ENCODE assay signal across 34 mouse cellular contexts in the genomic region with DNA sequence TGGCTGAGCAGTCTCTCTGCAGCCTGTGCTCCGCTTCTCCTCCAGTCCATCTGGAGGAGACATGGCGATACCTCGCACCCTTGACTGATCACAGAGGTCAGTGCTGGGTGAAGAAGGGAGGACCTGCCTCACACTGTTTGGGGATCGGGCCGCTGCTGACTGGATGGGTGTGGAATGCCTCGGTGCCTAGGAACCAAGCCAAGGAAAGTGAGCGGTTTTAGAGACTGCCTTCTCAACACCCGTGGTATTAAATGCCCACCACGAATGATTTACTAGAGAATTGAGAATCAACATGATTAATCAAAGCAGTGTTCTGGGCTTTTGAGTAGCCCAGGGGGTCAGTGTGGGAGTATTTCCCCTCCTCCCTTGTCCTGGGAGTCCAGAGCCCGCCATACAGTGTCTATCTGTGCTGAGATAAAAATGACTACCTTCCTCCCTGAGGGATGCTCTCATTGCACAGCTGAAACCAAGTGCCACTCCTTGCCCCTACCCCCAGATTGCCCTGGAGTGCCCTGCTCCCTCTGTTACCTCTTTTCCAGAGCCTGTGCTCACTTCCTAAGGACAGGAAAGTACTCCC.
DNase-seq lines count a peak whose midpoint lies in the region; ATAC-seq and TF ChIP-seq lines count a peak whose summit lies in the region.
"Had no signal": no experiment of that assay in that cellular context is flagged by ENCODE, and none has a peak within 500 bp of the region (broad histone marks: within the 10 kb centered on the region; RNA-seq: fewer than 3 reads in every experiment).

No protein-coding gene starts in this region.

- no peaks in the 10 kb centered on the region for H3K9me3 ChIP-seq in heart, embryonic 10.5 days
- no peaks in the 10 kb centered on the region for H3K9me3 ChIP-seq in kidney, postnatal 0 days (replicated peaks; ENCODE audit: low read length)
- H3K9me3 ChIP-seq in hindbrain, embryonic 13.5 days = no peaks in the 10 kb centered on the region
- H3K9me3 ChIP-seq in forebrain, embryonic 11.5 days (ENCODE audit: control insufficient read depth, low read length) = no peaks in the 10 kb centered on the region
- H3K9me3 ChIP-seq: embryonic facial prominence, embryonic 13.5 days; forebrain, embryonic 12.5 days; heart, embryonic 13.5 days; hindbrain, embryonic 10.5 days; intestine, embryonic 15.5 days; midbrain, embryonic 15.5 days; neural tube, embryonic 15.5 days had no signal

- 0 out of 2 replicates have a peak overlapping the region, but pooled peaks have one; percentile 25 for H3K27ac ChIP-seq in heart, embryonic 10.5 days
- no peak overlapping the region for H3K27ac ChIP-seq in kidney, postnatal 0 days
- H3K27ac ChIP-seq in hindbrain, embryonic 13.5 days = no peak overlapping the region
- no peak overlapping the region for H3K27ac ChIP-seq in forebrain, embryonic 11.5 days (ENCODE audit: low read depth, low read length)
- H3K27ac ChIP-seq: embryonic facial prominence, embryonic 13.5 days; forebrain, embryonic 12.5 days; heart, embryonic 13.5 days; hindbrain, embryonic 10.5 days; hindbrain, postnatal 0 days; intestine, embryonic 15.5 days; liver, embryonic 14.5 days; macrophage; midbrain, embryonic 15.5 days; neural tube, embryonic 15.5 days had no signal

- intact Hi-C loops in heart, postnatal 25 days (cut with DNase I) = no loop called here

- no peak overlapping the region for H3K9ac ChIP-seq in kidney, postnatal 0 days (ENCODE audit: low read depth, low read length)
- no peak overlapping the region for H3K9ac ChIP-seq in hindbrain, embryonic 13.5 days
- no peak overlapping the region for H3K9ac ChIP-seq in forebrain, embryonic 11.5 days (ENCODE audit: low read length)
- H3K9ac ChIP-seq: embryonic facial prominence, embryonic 13.5 days; forebrain, embryonic 12.5 days; forebrain, postnatal 0 days; heart, embryonic 13.5 days; intestine, embryonic 15.5 days; liver, embryonic 14.5 days; midbrain, embryonic 15.5 days; neural tube, embryonic 15.5 days had no signal

- peak; percentile 88 for ATAC-seq in kidney, postnatal 0 days (replicated peaks; ENCODE audit: low FRiP score, low read depth)
- no peak for ATAC-seq in hindbrain, embryonic 13.5 days (ENCODE audit: low FRiP score)
- no peak for ATAC-seq in forebrain, embryonic 11.5 days (replicated peaks; ENCODE audit: low FRiP score)
- ATAC-seq: CD4-positive, CD25-positive, alpha-beta regulatory T cell, adult 4 months; forebrain, postnatal 0 days; hindbrain, postnatal 0 days; intestine, embryonic 15.5 days; midbrain, embryonic 15.5 days had no signal

- H3K4me3 ChIP-seq in heart, embryonic 10.5 days = no peak overlapping the region
- H3K4me3 ChIP-seq in kidney, postnatal 0 days (replicated peaks; ENCODE audit: low read depth, low read length) = no peak overlapping the region
- H3K4me3 ChIP-seq in hindbrain, embryonic 13.5 days = no peak overlapping the region
- no peak overlapping the region for H3K4me3 ChIP-seq in forebrain, embryonic 11.5 days (ENCODE audit: low read depth, low read length)
- H3K4me3 ChIP-seq: embryonic facial prominence, embryonic 13.5 days; forebrain, embryonic 12.5 days; heart, embryonic 13.5 days; hindbrain, embryonic 10.5 days; intestine, embryonic 15.5 days; midbrain, embryonic 15.5 days; neural tube, embryonic 15.5 days had no signal

- TF ChIP-seq CTCF in kidney, postnatal 0 days (IDR thresholded peaks at IDR 0.05; ENCODE audit: low read depth) = no peak

- no peak overlapping the region for H3K4me2 ChIP-seq in kidney, postnatal 0 days (ENCODE audit: low read length)
- no peak overlapping the region for H3K4me2 ChIP-seq in hindbrain, embryonic 13.5 days
- no peak overlapping the region for H3K4me2 ChIP-seq in forebrain, embryonic 11.5 days (ENCODE audit: low read depth, low read length, severe bottlenecking)
- H3K4me2 ChIP-seq: embryonic facial prominence, embryonic 13.5 days; forebrain, embryonic 12.5 days; heart, embryonic 13.5 days; intestine, embryonic 15.5 days; midbrain, embryonic 15.5 days; neural tube, embryonic 15.5 days had no signal

- peaks cover 13% of the 10 kb centered on the region for H3K4me1 ChIP-seq in heart, embryonic 10.5 days
- 0 out of 2 replicates have a peak, but pooled peaks cover 2% of the 10 kb centered on the region for H3K4me1 ChIP-seq in kidney, postnatal 0 days (replicated peaks; ENCODE audit: insufficient read depth, low read length)
- H3K4me1 ChIP-seq in hindbrain, embryonic 13.5 days (replicated peaks) = no peaks in the 10 kb centered on the region
- no peaks in the 10 kb centered on the region for H3K4me1 ChIP-seq in forebrain, embryonic 11.5 days (replicated peaks; ENCODE audit: control insufficient read depth, insufficient read depth, low read length)
- H3K4me1 ChIP-seq: forebrain, embryonic 12.5 days; intestine, embryonic 15.5 days; midbrain, embryonic 15.5 days; neural tube, embryonic 15.5 days had no signal

- H3K27me3 ChIP-seq in heart, embryonic 10.5 days (ENCODE audit: insufficient read depth, poor library complexity, severe bottlenecking) = no peaks in the 10 kb centered on the region
- no peaks in the 10 kb centered on the region for H3K27me3 ChIP-seq in kidney, postnatal 0 days (ENCODE audit: insufficient read depth, low read length)
- H3K27me3 ChIP-seq in hindbrain, embryonic 13.5 days = no peaks in the 10 kb centered on the region
- H3K27me3 ChIP-seq in forebrain, embryonic 11.5 days (ENCODE audit: control insufficient read depth, insufficient read depth, low read length) = no peaks in the 10 kb centered on the region
- H3K27me3 ChIP-seq: embryonic facial prominence, embryonic 13.5 days; forebrain, embryonic 12.5 days; heart, embryonic 13.5 days; intestine, embryonic 15.5 days; midbrain, embryonic 15.5 days; neural tube, embryonic 15.5 days had no signal

- no peak for DNase-seq in heart, embryonic 10.5 days (ENCODE audit: low spot score)
- no peak for DNase-seq in heart, postnatal 25 days (ENCODE audit: low spot score)
- peak; percentile 88 for DNase-seq in kidney, postnatal 0 days (ENCODE audit: low spot score)
- no peak for DNase-seq in kidney, postnatal 14 days
- peak; percentile 57 for DNase-seq in Muller cell, postnatal 12 days (ENCODE audit: inconsistent ontology term)
- peak; percentile 25 for DNase-seq in fibroblast of lung, adult 2 months (ENCODE audit: low read depth)
- DNase-seq in forebrain, embryonic 11.5 days (ENCODE audit: low spot score) = no peak
- DNase-seq: adrenal gland, adult 8-10 months; cerebellum, adult 11 months; cerebellum, adult 9-10 months; embryo, embryonic 11 days; forebrain, postnatal 0 days; gastrocnemius, postnatal 25 days; heart, adult 18-20 months; layer of hippocampus, adult 9-11 months; liver; lung, adult 2 months; lung, postnatal 10 days; right cerebral cortex, adult 18-20 months; spleen, adult 18-20 months; thymus, adult 2 months; thymus, postnatal 36 days had no signal

- peaks cover 48% of the 10 kb centered on the region for H3K36me3 ChIP-seq in heart, embryonic 10.5 days
- H3K36me3 ChIP-seq in kidney, postnatal 0 days (ENCODE audit: insufficient read depth, low read length) = 0 out of 2 replicates have a peak, but pooled peaks cover 28% of the 10 kb centered on the region
- peaks cover 44% of the 10 kb centered on the region for H3K36me3 ChIP-seq in hindbrain, embryonic 13.5 days
- no peaks in the 10 kb centered on the region for H3K36me3 ChIP-seq in forebrain, embryonic 11.5 days (ENCODE audit: control insufficient read depth, insufficient read depth, low read length)

- 83% methylated on average over 10 of the region's 10 CpGs for WGBS in heart, embryonic 10.5 days
- WGBS in kidney, postnatal 0 days = 24% methylated on average over 10 of the region's 10 CpGs
- 83% methylated on average over 10 of the region's 10 CpGs for WGBS in hindbrain, embryonic 13.5 days
- WGBS in forebrain, embryonic 11.5 days = 95% methylated on average over 10 of the region's 10 CpGs

Comparison
In these comparisons a context has a peak if more than half of its experiments do, and no peak if none do; other contexts are left out.
1. DNase-seq: peak in kidney, postnatal 0 days (single experiment), Muller cell, postnatal 12 days (single experiment) and fibroblast of lung, adult 2 months (single experiment); none in heart, embryonic 10.5 days (single experiment), heart, postnatal 25 days (single experiment), kidney, postnatal 14 days (single experiment) and forebrain, embryonic 11.5 days (single experiment).